Mouse (Mus musculus) MEL (cell line): ENCODE results near the gene Ucp2. TPM values are rescaled to one million over a fixed set of nuclear protein-coding genes. Genes with fewer than 3 reads are reported as not detected.

Experiments used
- DNase-seq: peaks from one replicate; pipeline ENCODE4 v3.0.0; 2011; ENCODE audit warnings: low read depth, low spot score
- H3K27ac ChIP-seq: 2 replicates; pipeline ENCODE4 v1.5.1; 2012; ENCODE audit warnings: low read depth, mild to moderate bottlenecking, control low read depth, low read length, moderate library complexity; ENCODE audit not compliant: control insufficient read depth
- H3K27me3 ChIP-seq, 2 experiments: fragments of 150-350 bp in 1 of 2; sonication (generic) in 1 of 2; 2 replicates each; pipeline ENCODE4 v1.6.1; 2012; ENCODE audit warnings: low read length in 2 of 2, mild to moderate bottlenecking in 2 of 2, improper control_type of control experiment in 1 of 2, moderate library complexity in 1 of 2; ENCODE audit not compliant: insufficient read depth in 2 of 2, control insufficient read depth in 1 of 2
- H3K36me3 ChIP-seq, 2 experiments: 2 replicates each; pipeline ENCODE4 v1.6.1; 2012 to 2014; ENCODE audit warnings: low read length in 2 of 2, improper control_type of control experiment in 1 of 2, inconsistent platforms in 1 of 2, mild to moderate bottlenecking in 1 of 2; ENCODE audit not compliant: insufficient read depth in 2 of 2, control insufficient read depth in 1 of 2
- H3K4me1 ChIP-seq, 2 experiments: fragments of 150-350 bp in 1 of 2; sonication (generic) in 1 of 2; 2 replicates each; pipeline ENCODE4 v1.6.1; 2012; ENCODE audit warnings: low read length in 2 of 2, improper control_type of control experiment in 1 of 2, mild to moderate bottlenecking in 1 of 2; ENCODE audit not compliant: insufficient read depth in 2 of 2, control insufficient read depth in 1 of 2
- H3K4me3 ChIP-seq, 2 experiments: fragments of 150-350 bp in 1 of 2; sonication (generic) in 1 of 2; 2 replicates each; pipeline ENCODE4 v1.5.1; 2012; ENCODE audit warnings: low read depth in 2 of 2, low read length in 2 of 2, mild to moderate bottlenecking in 2 of 2, moderate library complexity in 2 of 2, control low read depth in 1 of 2, improper control_type of control experiment in 1 of 2; ENCODE audit not compliant: control insufficient read depth in 1 of 2, insufficient read depth in 1 of 2
- H3K79me2 ChIP-seq: 2 replicates; pipeline ENCODE4 v1.6.1; 2012; ENCODE audit warnings: mild to moderate bottlenecking, low read length, moderate library complexity; ENCODE audit not compliant: control insufficient read depth, poor library complexity, insufficient read depth
- H3K9ac ChIP-seq: 2 replicates; pipeline ENCODE4 v1.6.1; 2012; ENCODE audit warnings: low read depth, mild to moderate bottlenecking, control low read depth, low read length, moderate library complexity; ENCODE audit not compliant: control insufficient read depth, poor library complexity, severe bottlenecking
- H3K9me3 ChIP-seq: fragments of 150-350 bp; sonication (generic); replicated peaks from 2 replicates; pipeline ENCODE4 v1.6.1; 2012; ENCODE audit warnings: mild to moderate bottlenecking, low read length, improper control_type of control experiment, moderate library complexity; ENCODE audit not compliant: insufficient read depth
- BHLHE40 ChIP-seq: IDR thresholded peaks from 2 replicates; pipeline ENCODE4 v1.6.1; 2012; ENCODE audit warnings: low read depth, mild to moderate bottlenecking, inconsistent platforms, low read length, improper control_type of control experiment, borderline replicate concordance
- CHD2 ChIP-seq: IDR thresholded peaks from 2 replicates; pipeline ENCODE4 v1.6.1; 2011; ENCODE audit warnings: low read length, improper control_type of control experiment
- CTCF ChIP-seq, 3 experiments: IDR thresholded peaks in 2 of 3; conservative IDR thresholded peaks in 1 of 3; 2 replicates each; pipeline ENCODE4 v1.5.1; 2011 to 2012; ENCODE audit warnings: low read length in 3 of 3, low read depth in 2 of 3, mild to moderate bottlenecking in 2 of 3, improper control_type of control experiment in 1 of 3, inconsistent platforms in 1 of 3, mixed read lengths in 1 of 3, moderate library complexity in 1 of 3; ENCODE audit not compliant: control insufficient read depth in 1 of 3, insufficient read depth in 1 of 3, poor library complexity in 1 of 3, severe bottlenecking in 1 of 3
- E2F4 ChIP-seq: IDR thresholded peaks from 2 replicates; pipeline ENCODE4 v1.6.1; 2011; ENCODE audit warnings: low read depth, low read length, improper control_type of control experiment, borderline replicate concordance
- ELF1 ChIP-seq: IDR thresholded peaks from 2 replicates; pipeline ENCODE4 v1.6.1; 2014; ENCODE audit warnings: low read depth, mild to moderate bottlenecking, inconsistent platforms, low read length, improper control_type of control experiment, moderate library complexity
- ETS1 ChIP-seq: IDR thresholded peaks from 2 replicates; pipeline ENCODE4 v1.6.1; 2012; ENCODE audit warnings: low read depth, mild to moderate bottlenecking, inconsistent platforms, low read length, improper control_type of control experiment, moderate library complexity
- GABPA ChIP-seq: IDR thresholded peaks from 2 replicates; pipeline ENCODE4 v1.6.1; 2012; ENCODE audit warnings: low read depth, mild to moderate bottlenecking, inconsistent platforms, low read length, improper control_type of control experiment, moderate library complexity
- GATA1 ChIP-seq: IDR thresholded peaks from 2 replicates; pipeline ENCODE4 v1.6.1; 2011; ENCODE audit warnings: low read depth, low read length, improper control_type of control experiment
- HCFC1 ChIP-seq: IDR thresholded peaks from 2 replicates; pipeline ENCODE4 v1.6.1; 2012; ENCODE audit warnings: low read depth, mild to moderate bottlenecking, inconsistent platforms, low read length, improper control_type of control experiment, moderate library complexity
- KAT2A ChIP-seq: conservative IDR thresholded peaks from 2 replicates; pipeline ENCODE4 v1.6.1; 2012; ENCODE audit warnings: low read depth, low read length, improper control_type of control experiment, inconsistent platforms
- MAFK ChIP-seq: IDR thresholded peaks from 2 replicates; pipeline ENCODE4 v1.6.1; 2011; ENCODE audit warnings: low read depth, mild to moderate bottlenecking, low read length, improper control_type of control experiment, borderline replicate concordance
- MAX ChIP-seq: IDR thresholded peaks from 2 replicates; pipeline ENCODE4 v1.6.1; 2011; ENCODE audit warnings: low read length, improper control_type of control experiment
- MAZ ChIP-seq: IDR thresholded peaks from 2 replicates; pipeline ENCODE4 v1.6.1; 2012; ENCODE audit warnings: low read depth, mild to moderate bottlenecking, inconsistent platforms, low read length, improper control_type of control experiment
- MXI1 ChIP-seq: IDR thresholded peaks from 2 replicates; pipeline ENCODE4 v1.6.1; 2011; ENCODE audit warnings: mild to moderate bottlenecking, low read depth, low read length, improper control_type of control experiment
- MYB ChIP-seq: IDR thresholded peaks from 2 replicates; pipeline ENCODE4 v1.6.1; 2011; ENCODE audit warnings: mild to moderate bottlenecking, low read depth, low read length, improper control_type of control experiment
- MYC ChIP-seq: IDR thresholded peaks from 2 replicates; pipeline ENCODE4 v1.6.1; 2011; ENCODE audit warnings: low read depth, mild to moderate bottlenecking, low read length, improper control_type of control experiment, moderate library complexity
- NELFE ChIP-seq: IDR thresholded peaks from 2 replicates; pipeline ENCODE4 v1.6.1; 2011; ENCODE audit warnings: low read depth, low read length, improper control_type of control experiment
- NRF1 ChIP-seq: IDR thresholded peaks from 2 replicates; pipeline ENCODE4 v1.6.1; 2014; ENCODE audit warnings: low read depth, mild to moderate bottlenecking, inconsistent platforms, low read length, improper control_type of control experiment, moderate library complexity; ENCODE audit not compliant: poor library complexity, insufficient read depth, severe bottlenecking
- POLR2A ChIP-seq, 2 experiments: IDR thresholded peaks; 2 replicates each; pipeline ENCODE4 v1.6.1; 2011 to 2012; ENCODE audit warnings: low read length in 2 of 2, mild to moderate bottlenecking in 2 of 2, control low read depth in 1 of 2, improper control_type of control experiment in 1 of 2, low read depth in 1 of 2, moderate library complexity in 1 of 2; ENCODE audit not compliant: control insufficient read depth in 1 of 2, insufficient read depth in 1 of 2, poor library complexity in 1 of 2
- POLR2AphosphoS2 ChIP-seq: IDR thresholded peaks from 2 replicates; pipeline ENCODE4 v1.6.1; 2011; ENCODE audit warnings: low read length, improper control_type of control experiment
- RAD21 ChIP-seq: IDR thresholded peaks from 2 replicates; pipeline ENCODE4 v1.6.1; 2011; ENCODE audit warnings: mild to moderate bottlenecking, low read depth, low read length, improper control_type of control experiment
- RCOR1 ChIP-seq: IDR thresholded peaks from 2 replicates; pipeline ENCODE4 v1.6.1; 2012; ENCODE audit warnings: low read depth, mild to moderate bottlenecking, inconsistent platforms, low read length, improper control_type of control experiment
- SIN3A ChIP-seq: IDR thresholded peaks from 2 replicates; pipeline ENCODE4 v1.6.1; 2012; ENCODE audit warnings: low read length, improper control_type of control experiment, inconsistent platforms
- TAL1 ChIP-seq: IDR thresholded peaks from 2 replicates; pipeline ENCODE4 v1.6.1; 2012; ENCODE audit warnings: mild to moderate bottlenecking, inconsistent platforms, low read length, moderate library complexity, mixed read lengths
- TBP ChIP-seq: IDR thresholded peaks from 2 replicates; pipeline ENCODE4 v1.8.0; 2011; ENCODE audit warnings: low read depth, low read length, improper control_type of control experiment
- UBTF ChIP-seq: IDR thresholded peaks from 2 replicates; pipeline ENCODE4 v1.6.1; 2012; ENCODE audit warnings: low read depth, mild to moderate bottlenecking, inconsistent platforms, low read length, improper control_type of control experiment, moderate library complexity, borderline replicate concordance; ENCODE audit not compliant: insufficient read depth
- USF1 ChIP-seq: IDR thresholded peaks from 2 replicates; pipeline ENCODE4 v1.6.1; 2014; ENCODE audit warnings: low read depth, mild to moderate bottlenecking, inconsistent platforms, low read length, improper control_type of control experiment, moderate library complexity
- USF2 ChIP-seq, 2 experiments: IDR thresholded peaks; 2 replicates each; pipeline ENCODE4 v1.6.1; 2011 to 2012; ENCODE audit warnings: improper control_type of control experiment in 2 of 2, low read length in 2 of 2, borderline replicate concordance in 1 of 2, inconsistent platforms in 1 of 2, low read depth in 1 of 2, mild to moderate bottlenecking in 1 of 2; ENCODE audit not compliant: insufficient read depth in 1 of 2
- ZC3H11A ChIP-seq: IDR thresholded peaks from 2 replicates; pipeline ENCODE4 v1.6.1; 2012; ENCODE audit warnings: low read depth, mild to moderate bottlenecking, inconsistent platforms, low read length, improper control_type of control experiment
- ZNF384 ChIP-seq: IDR thresholded peaks from 2 replicates; pipeline ENCODE4 v1.6.1; 2012; ENCODE audit warnings: low read depth, mild to moderate bottlenecking, inconsistent platforms, low read length, improper control_type of control experiment
- polyA plus RNA-seq, 2 experiments: library from polyadenylated mRNA; stranded (reverse) in 1 of 2; unstranded in 1 of 2; fragments of >175 nt in 1 of 2; fragments of >200 nt in 1 of 2; gene quantifications; 2 replicates each; pipeline versions ENCODE4 v1.2.1 to v1.2.4; 2012; ENCODE audit warnings: low replicate concordance in 2 of 2, low read depth in 1 of 2; ENCODE audit not compliant: insufficient read length in 2 of 2, insufficient read depth in 1 of 2, missing spikeins in 1 of 2
- total RNA-seq: library from RNA; depleted of rRNA; stranded (reverse); fragments of 300-350 nt; gene quantifications from 2 replicates; pipeline ENCODE4 v1.2.3, GENCODE M21; 2012

Ucp2 gene
- total and polyA plus RNA-seq, 3 experiments, result 139 to 724 TPM; not detected in 1

GRCm38 (mm10) chr7:100465248-100465647, 27.9 kb upstream of the Ucp2 start:
- Histone ChIP-seq H3K4me3 (peak overlapping the region; percentile 34 to 35; a peak in 3 of 4 replicates), H3K79me2 (no peaks in the 10 kb centered on the region), H3K9me3 (no peaks in the 10 kb centered on the region), H3K4me1 (peaks cover 33 to 49% of the 10 kb centered on the region in 2 experiments), H3K27me3 (no peaks in the 10 kb centered on the region), H3K9ac (peak overlapping the region; percentile 53), H3K36me3 (peaks cover 0 to 49% of the 10 kb centered on the region in 2 experiments; a peak in 2 of 4 replicates), H3K27ac (peak overlapping the region; percentile 77)
- no peak for TF ChIP-seq SIN3A
- TF ChIP-seq GATA1, result no peak
- no peak for TF ChIP-seq KAT2A
- no peak for TF ChIP-seq USF1
- TF ChIP-seq MYB, result no peak
- TF ChIP-seq MAZ, result no peak
- no peak for TF ChIP-seq USF2 (IDR thresholded peaks at IDR 0.05; ENCODE audit: borderline replicate concordance in 1 of 2, insufficient read depth in 1 of 2, low read depth in 1 of 2, low read length in 2 of 2)
- no peak for TF ChIP-seq RAD21
- no peak for DNase-seq

- peak overlapping the region; percentile 34 to 35 for H3K4me3 ChIP-seq
- peak overlapping the region; percentile 77 for H3K27ac ChIP-seq
- H3K27me3 ChIP-seq, result no peaks in the 10 kb centered on the region
- TF ChIP-seq ETS1, result peak; percentile 66
- peak; percentile 46; the same call in 1 of the 2 replicates for TF ChIP-seq MXI1
- no peak for TF ChIP-seq CHD2
- TF ChIP-seq BHLHE40, result no peak
- no peak for TF ChIP-seq USF1
- no peak for TF ChIP-seq ELF1
- no peak for TF ChIP-seq UBTF
- no peak for TF ChIP-seq NELFE
- no peak for TF ChIP-seq E2F4
- no peak for TF ChIP-seq MYC
- TF ChIP-seq GATA1, result 0 out of 2 replicates have a peak, but pooled peaks have one; percentile 21
- no peak for TF ChIP-seq RCOR1
- TF ChIP-seq ZC3H11A, result no peak
- TF ChIP-seq ZNF384, result no peak
- 0 out of 2 replicates have a peak, but pooled peaks have one; percentile 4 for TF ChIP-seq TBP
- no peak for TF ChIP-seq TAL1
- TF ChIP-seq USF2 (IDR thresholded peaks at IDR 0.05; ENCODE audit: borderline replicate concordance in 1 of 2, insufficient read depth in 1 of 2, low read depth in 1 of 2, low read length in 2 of 2), result no peak
- TF ChIP-seq GABPA, result no peak
- TF ChIP-seq MAFK, result no peak
- no peak for TF ChIP-seq POLR2A (IDR thresholded peaks at IDR 0.05; ENCODE audit: control insufficient read depth in 1 of 2, insufficient read depth in 1 of 2, low read depth in 1 of 2, low read length in 2 of 2, poor library complexity in 1 of 2)
- no peak for TF ChIP-seq KAT2A
- no peak for TF ChIP-seq CTCF (IDR thresholded peaks at IDR 0.05 in 2 of 3, conservative IDR thresholded peaks at IDR 0.05 in 1 of 3; ENCODE audit: control insufficient read depth in 1 of 3, insufficient read depth in 1 of 3, low read depth in 2 of 3, low read length in 3 of 3, poor library complexity in 1 of 3, severe bottlenecking in 1 of 3)
- TF ChIP-seq NRF1, result no peak
- TF ChIP-seq HCFC1, result no peak
- peak; percentile 52; the same call in 1 of the 2 replicates for TF ChIP-seq SIN3A
- no peak for TF ChIP-seq POLR2AphosphoS2
- TF ChIP-seq MAX, result 0 out of 2 replicates have a peak, but pooled peaks have one; percentile 6
Measured at GRCm38 (mm10) chr7:100465656-100466309, 27.4 kb upstream of the Ucp2 start.

More at GRCm38 (mm10) chr7:100465656-100466309, 27.4 kb upstream of the Ucp2 start:
- Histone ChIP-seq H3K4me1 (peaks cover 33 to 49% of the 10 kb centered on the region in 2 experiments), H3K79me2 (no peaks in the 10 kb centered on the region), H3K9ac (peak overlapping the region; percentile 53), H3K36me3 (peaks cover 0 to 49% of the 10 kb centered on the region in 2 experiments; a peak in 2 of 4 replicates), H3K9me3 (no peaks in the 10 kb centered on the region)
- peak; percentile 72 for DNase-seq
